Mouse (Mus musculus): Measurements from ENCODE around the gene Znfx1. TPM values are rescaled to one million over a fixed set of nuclear protein-coding genes. Genes with fewer than 3 reads are reported as not detected.
"Not testable (repeated sequence)": the region's sequence is repeated elsewhere in the genome, so short reads cannot be mapped to it uniquely, and the experiment has no call there.

Znfx1 gene
- polyA plus RNA-seq, 1 experiment from 2014 or later = 7.8 TPM

GRCm38 (mm10) chr2:167014702-167015381 is 48.0 kb downstream of the Znfx1 start, which contains the start of gene Ddx27:
Gene Ddx27 (plus strand): TSS chr2:167015193.
- no peaks in the 10 kb centered on the region for H3K9me3 ChIP-seq (ENCODE audit: control insufficient read depth, low read length)
- 2% methylated on average over 37 of the region's 37 CpGs for WGBS
- peaks cover 8 to 11% of the 10 kb centered on the region in 2 experiments for H3K4me1 ChIP-seq (ENCODE audit: control insufficient read depth in 2 of 2, insufficient read depth in 2 of 2, low read length in 2 of 2)
- H3K4me3 ChIP-seq (ENCODE audit: control insufficient read depth in 1 of 2, insufficient read depth in 1 of 2, low read depth in 1 of 2, low read length in 2 of 2) = peak within 1 kb of the TSS; percentile 76 to 89
- ATAC-seq (ENCODE audit: insufficient number of reproducible peaks, insufficient read depth, low FRiP score, low read depth) = peak; percentile 71
- peaks cover 21% of the 10 kb centered on the region for H3K36me3 ChIP-seq (ENCODE audit: control insufficient read depth, insufficient read depth, low read length)
- H3K4me2 ChIP-seq (ENCODE audit: low read length) = peak within 1 kb of the TSS; percentile 96
- H3K27me3 ChIP-seq (ENCODE audit: control insufficient read depth, insufficient read depth, low read length) = no peaks in the 10 kb centered on the region
- H3K27ac ChIP-seq (replicated peaks in 1 of 2; ENCODE audit: control insufficient read depth in 1 of 2, insufficient read depth in 1 of 2, low read depth in 2 of 2, low read length in 2 of 2) = peak within 1 kb of the TSS; percentile 72 to 77
- peak within 1 kb of the TSS; percentile 92 for H3K9ac ChIP-seq (ENCODE audit: low read length)

GRCm38 (mm10) chr2:167010546-167010945 is 52.3 kb downstream of the Znfx1 start:
- WGBS = 86% methylated on average over 3 of the region's 3 CpGs
- no peaks in the 10 kb centered on the region for H3K36me3 ChIP-seq (ENCODE audit: control insufficient read depth, insufficient read depth, low read length)
- H3K9ac ChIP-seq (ENCODE audit: low read length) = no peak overlapping the region
- H3K27ac ChIP-seq (replicated peaks in 1 of 2; ENCODE audit: control insufficient read depth in 1 of 2, insufficient read depth in 1 of 2, low read depth in 2 of 2, low read length in 2 of 2) = no peak overlapping the region
- H3K4me3 ChIP-seq (ENCODE audit: control insufficient read depth in 1 of 2, insufficient read depth in 1 of 2, low read depth in 1 of 2, low read length in 2 of 2) = no peak overlapping the region
- no peak overlapping the region for H3K4me2 ChIP-seq (ENCODE audit: low read length)
- peaks cover under 1 to 6% of the 10 kb centered on the region in 2 experiments for H3K4me1 ChIP-seq (ENCODE audit: control insufficient read depth in 2 of 2, insufficient read depth in 2 of 2, low read length in 2 of 2)
- H3K9me3 ChIP-seq (ENCODE audit: control insufficient read depth, low read length) = no peaks in the 10 kb centered on the region
- no peak for ATAC-seq (ENCODE audit: insufficient number of reproducible peaks, insufficient read depth, low FRiP score, low read depth)
- no peaks in the 10 kb centered on the region for H3K27me3 ChIP-seq (ENCODE audit: control insufficient read depth, insufficient read depth, low read length)

GRCm38 (mm10) chr2:167009483-167009882 is 53.3 kb downstream of the Znfx1 start:
- no peak overlapping the region for H3K4me3 ChIP-seq (ENCODE audit: control insufficient read depth in 1 of 2, insufficient read depth in 1 of 2, low read depth in 1 of 2, low read length in 2 of 2)
- H3K9ac ChIP-seq (ENCODE audit: low read length) = no peak overlapping the region
- 26% methylated on average over 4 of the region's 4 CpGs for WGBS
- peaks cover 0 to 2% of the 10 kb centered on the region in 2 experiments; a peak in 2 of 4 replicates for H3K4me1 ChIP-seq (ENCODE audit: control insufficient read depth in 2 of 2, insufficient read depth in 2 of 2, low read length in 2 of 2)
- no peaks in the 10 kb centered on the region for H3K9me3 ChIP-seq (ENCODE audit: control insufficient read depth, low read length)
- no peak overlapping the region for H3K4me2 ChIP-seq (ENCODE audit: low read length)
- no peaks in the 10 kb centered on the region for H3K27me3 ChIP-seq (ENCODE audit: control insufficient read depth, insufficient read depth, low read length)
- no peaks in the 10 kb centered on the region for H3K36me3 ChIP-seq (ENCODE audit: control insufficient read depth, insufficient read depth, low read length)
- no peak overlapping the region for H3K27ac ChIP-seq (replicated peaks in 1 of 2; ENCODE audit: control insufficient read depth in 1 of 2, insufficient read depth in 1 of 2, low read depth in 2 of 2, low read length in 2 of 2)
- ATAC-seq (ENCODE audit: insufficient number of reproducible peaks, insufficient read depth, low FRiP score, low read depth) = no peak

GRCm38 (mm10) chr2:167007565-167007964 is 55.2 kb downstream of the Znfx1 start:
- ATAC-seq (ENCODE audit: insufficient number of reproducible peaks, insufficient read depth, low FRiP score, low read depth); H3K36me3 ChIP-seq (ENCODE audit: control insufficient read depth, insufficient read depth, low read length); H3K27ac ChIP-seq (replicated peaks in 1 of 2; ENCODE audit: control insufficient read depth in 1 of 2, insufficient read depth in 1 of 2, low read depth in 2 of 2, low read length in 2 of 2); H3K4me3 ChIP-seq (ENCODE audit: control insufficient read depth in 1 of 2, insufficient read depth in 1 of 2, low read depth in 1 of 2, low read length in 2 of 2); H3K4me2 ChIP-seq (ENCODE audit: low read length); H3K9ac ChIP-seq (ENCODE audit: low read length); H3K4me1 ChIP-seq (ENCODE audit: control insufficient read depth in 2 of 2, insufficient read depth in 2 of 2, low read length in 2 of 2); H3K9me3 ChIP-seq (ENCODE audit: control insufficient read depth, low read length); H3K27me3 ChIP-seq (ENCODE audit: control insufficient read depth, insufficient read depth, low read length): not testable (repeated sequence)
- WGBS = 67% methylated on average over 4 of the region's 4 CpGs

GRCm38 (mm10) chr2:167007001-167007491 is 55.8 kb downstream of the Znfx1 start:
- Histone ChIP-seq H3K4me3 (ENCODE audit: control insufficient read depth in 1 of 2, insufficient read depth in 1 of 2, low read depth in 1 of 2, low read length in 2 of 2) (no peak overlapping the region), H3K9ac (ENCODE audit: low read length) (no peak overlapping the region), H3K4me2 (ENCODE audit: low read length) (no peak overlapping the region), H3K4me1 (ENCODE audit: control insufficient read depth in 2 of 2, insufficient read depth in 2 of 2, low read length in 2 of 2) (peaks cover 0 to 5% of the 10 kb centered on the region in 2 experiments; a peak in 2 of 4 replicates), H3K27me3 (ENCODE audit: control insufficient read depth, insufficient read depth, low read length) (no peaks in the 10 kb centered on the region), H3K9me3 (ENCODE audit: control insufficient read depth, low read length) (no peaks in the 10 kb centered on the region), H3K36me3 (ENCODE audit: control insufficient read depth, insufficient read depth, low read length) (no peaks in the 10 kb centered on the region), H3K27ac (replicated peaks in 1 of 2; ENCODE audit: control insufficient read depth in 1 of 2, insufficient read depth in 1 of 2, low read depth in 2 of 2, low read length in 2 of 2) (no peak overlapping the region)
- WGBS = 76% methylated on average over 13 of the region's 13 CpGs
- no peak for ATAC-seq (ENCODE audit: insufficient number of reproducible peaks, insufficient read depth, low FRiP score, low read depth)

- Histone ChIP-seq H3K27me3 (ENCODE audit: control insufficient read depth, insufficient read depth, low read length) (no peaks in the 10 kb centered on the region), H3K4me2 (ENCODE audit: low read length) (no peak overlapping the region), H3K9ac (ENCODE audit: low read length) (no peak overlapping the region), H3K4me1 (ENCODE audit: control insufficient read depth in 2 of 2, insufficient read depth in 2 of 2, low read length in 2 of 2) (peaks cover 0 to 5% of the 10 kb centered on the region in 2 experiments; a peak in 2 of 4 replicates), H3K36me3 (ENCODE audit: control insufficient read depth, insufficient read depth, low read length) (no peaks in the 10 kb centered on the region), H3K27ac (replicated peaks in 1 of 2; ENCODE audit: control insufficient read depth in 1 of 2, insufficient read depth in 1 of 2, low read depth in 2 of 2, low read length in 2 of 2) (no peak overlapping the region), H3K4me3 (ENCODE audit: control insufficient read depth in 1 of 2, insufficient read depth in 1 of 2, low read depth in 1 of 2, low read length in 2 of 2) (no peak overlapping the region), H3K9me3 (ENCODE audit: control insufficient read depth, low read length) (no peaks in the 10 kb centered on the region)
- 85% methylated on average over 2 of the region's 2 CpGs for WGBS
- no peak for ATAC-seq (ENCODE audit: insufficient number of reproducible peaks, insufficient read depth, low FRiP score, low read depth)
These were observed 56.5 kb downstream of the Znfx1 start for GRCm38 (mm10) chr2:167006355-167006754.

GRCm38 (mm10) chr2:167004099-167004854 is 58.5 kb downstream of the Znfx1 start:
- H3K27ac ChIP-seq (replicated peaks in 1 of 2; ENCODE audit: control insufficient read depth in 1 of 2, insufficient read depth in 1 of 2, low read depth in 2 of 2, low read length in 2 of 2) = no peak overlapping the region
- H3K4me2 ChIP-seq (ENCODE audit: low read length) = no peak overlapping the region
- H3K36me3 ChIP-seq (ENCODE audit: control insufficient read depth, insufficient read depth, low read length) = no peaks in the 10 kb centered on the region
- WGBS = 36% methylated on average over 8 of the region's 8 CpGs
- H3K4me1 ChIP-seq (ENCODE audit: control insufficient read depth in 2 of 2, insufficient read depth in 2 of 2, low read length in 2 of 2) = peaks cover 0 to 5% of the 10 kb centered on the region in 2 experiments; a peak in 1 of 4 replicates
- H3K4me3 ChIP-seq (ENCODE audit: control insufficient read depth in 1 of 2, insufficient read depth in 1 of 2, low read depth in 1 of 2, low read length in 2 of 2) = no peak overlapping the region
- ATAC-seq (ENCODE audit: insufficient number of reproducible peaks, insufficient read depth, low FRiP score, low read depth) = no peak
- H3K9ac ChIP-seq (ENCODE audit: low read length) = no peak overlapping the region
- no peaks in the 10 kb centered on the region for H3K27me3 ChIP-seq (ENCODE audit: control insufficient read depth, insufficient read depth, low read length)
- no peaks in the 10 kb centered on the region for H3K9me3 ChIP-seq (ENCODE audit: control insufficient read depth, low read length)

Measured in heart, embryonic 14.5 days (tissue).